Mouse (Mus musculus) ES-E14 (cell line): ENCODE measurements at regions not wholly inside any gene's neighbourhood (a gene's known extent, or its start where the extent isn't known, plus 50 kb on each side); places are given as distances from the start of the nearest gene placed in this dataset.

Experiments used
- DNase-seq: peaks from one replicate; pipeline ENCODE4 v3.0.0-alpha.2; 2013; ENCODE audit warnings: low read depth, low spot score
- H3K27ac ChIP-seq: 2 replicates; pipeline ENCODE4 v1.5.1; 2012; ENCODE audit warnings: low read depth, mild to moderate bottlenecking, low read length, moderate library complexity, mixed read lengths; ENCODE audit not compliant: poor library complexity, insufficient read depth, severe bottlenecking
- H3K36me3 ChIP-seq: 2 replicates; pipeline ENCODE4 v1.6.1; 2012; ENCODE audit warnings: mild to moderate bottlenecking, low read length, moderate library complexity, mixed read lengths; ENCODE audit not compliant: control insufficient read depth, poor library complexity, insufficient read depth, severe bottlenecking
- H3K4me1 ChIP-seq, 2 experiments: fragments of 150-350 bp in 1 of 2; sonication (generic) in 1 of 2; 2 replicates each; pipeline ENCODE4 v1.6.1; 2012; ENCODE audit warnings: low read length in 2 of 2, mild to moderate bottlenecking in 1 of 2, mixed read lengths in 1 of 2; ENCODE audit not compliant: control insufficient read depth in 2 of 2, insufficient read depth in 2 of 2, poor library complexity in 1 of 2
- H3K4me3 ChIP-seq, 2 experiments: fragments of 150-350 bp in 1 of 2; sonication (generic) in 1 of 2; 2 replicates each; pipeline ENCODE4 v1.5.1; 2012; ENCODE audit warnings: low read length in 2 of 2, low read depth in 1 of 2, mild to moderate bottlenecking in 1 of 2, mixed read lengths in 1 of 2; ENCODE audit not compliant: insufficient read depth in 1 of 2, poor library complexity in 1 of 2, severe bottlenecking in 1 of 2
- H3K9ac ChIP-seq: 2 replicates; pipeline ENCODE4 v1.6.1; 2012; ENCODE audit warnings: low read depth, mild to moderate bottlenecking, low read length, mixed read lengths; ENCODE audit not compliant: poor library complexity, insufficient read depth, severe bottlenecking
- H3K9me3 ChIP-seq: fragments of 150-350 bp; sonication (generic); 2 replicates; pipeline ENCODE4 v1.6.1; 2012; ENCODE audit warnings: low read depth, mild to moderate bottlenecking, low read length; ENCODE audit not compliant: control insufficient read depth, insufficient read depth
- CHD2 ChIP-seq: IDR thresholded peaks from 2 replicates; pipeline ENCODE4 v1.6.1; 2014; ENCODE audit warnings: mild to moderate bottlenecking, low read depth, low read length, inconsistent platforms
- HCFC1 ChIP-seq: IDR thresholded peaks from 2 replicates; pipeline ENCODE4 v1.6.1; 2012; ENCODE audit warnings: low read length, inconsistent platforms, borderline replicate concordance; ENCODE audit not compliant: insufficient read depth
- MAFK ChIP-seq: IDR thresholded peaks from 2 replicates; pipeline ENCODE4 v1.6.1; 2014; ENCODE audit warnings: mild to moderate bottlenecking, low read depth, low read length, inconsistent platforms; ENCODE audit not compliant: insufficient read depth
- ZC3H11A ChIP-seq: IDR thresholded peaks from 2 replicates; pipeline ENCODE4 v1.6.1; 2012; ENCODE audit warnings: low read depth, mild to moderate bottlenecking, inconsistent platforms, low read length, borderline replicate concordance
- ZNF384 ChIP-seq: IDR thresholded peaks from 2 replicates; pipeline ENCODE4 v1.6.1; 2012; ENCODE audit warnings: low read depth, low read length, inconsistent platforms
- in situ Hi-C, 2 experiments: fragments of 600-800 bp; cut with MboI; formaldehyde crosslinking; loops; one replicate each; pipeline ENCODE4 v1.15.1; 2025; ENCODE audit warnings: low sequenced_read_pairs in 2 of 2, inconsistent platforms in 1 of 2; ENCODE audit not compliant: unreplicated experiment in 2 of 2

- Histone ChIP-seq H3K4me3 (no peak overlapping the region), H3K27ac (no peak overlapping the region), H3K9me3 (no peaks in the 10 kb centered on the region), H3K36me3 (no peaks in the 10 kb centered on the region), H3K4me1 (no peaks in the 10 kb centered on the region), H3K9ac (no peak overlapping the region)
- in situ Hi-C loops = no loop called here
- TF ChIP-seq CHD2 = no peak
- TF ChIP-seq MAFK = no peak
- no peak for TF ChIP-seq ZC3H11A
- TF ChIP-seq ZNF384 = no peak
- TF ChIP-seq HCFC1 = no peak
- no peak for DNase-seq
Measured at GRCm38 (mm10) chr9:86961663-86962062, 53.7 kb upstream of the Ripply2 start.

GRCm38 (mm10) chr9:86957076-86957475, 58.3 kb upstream of the Ripply2 start:
- no peaks in the 10 kb centered on the region for H3K36me3 ChIP-seq
- no peaks in the 10 kb centered on the region for H3K4me1 ChIP-seq
- no peak for DNase-seq
- in situ Hi-C loops = no loop called here
- H3K9ac ChIP-seq = no peak overlapping the region
- no peaks in the 10 kb centered on the region for H3K9me3 ChIP-seq
- TF ChIP-seq CHD2 (no peak), MAFK (no peak), HCFC1 (no peak), ZC3H11A (no peak), ZNF384 (no peak)
- H3K27ac ChIP-seq = no peak overlapping the region
- no peak overlapping the region for H3K4me3 ChIP-seq

GRCm38 (mm10) chr9:86955720-86956119, 59.6 kb upstream of the Ripply2 start:
- no peak overlapping the region for H3K4me3 ChIP-seq
- no peaks in the 10 kb centered on the region for H3K36me3 ChIP-seq
- DNase-seq = peak; percentile 31
- no peaks in the 10 kb centered on the region for H3K9me3 ChIP-seq
- no peaks in the 10 kb centered on the region for H3K4me1 ChIP-seq
- TF ChIP-seq CHD2 (no peak), ZC3H11A (no peak), ZNF384 (no peak), HCFC1 (no peak), MAFK (no peak)
- H3K9ac ChIP-seq = no peak overlapping the region
- H3K27ac ChIP-seq = no peak overlapping the region
- in situ Hi-C loops = no loop called here

GRCm38 (mm10) chr9:86951958-86952509, 63.3 kb upstream of the Ripply2 start:
- in situ Hi-C loops = no loop called here
- Histone ChIP-seq H3K27ac (no peak overlapping the region), H3K4me1 (no peaks in the 10 kb centered on the region), H3K9ac (no peak overlapping the region), H3K4me3 (no peak overlapping the region), H3K36me3 (no peaks in the 10 kb centered on the region), H3K9me3 (no peaks in the 10 kb centered on the region)
- no peak for TF ChIP-seq ZC3H11A
- TF ChIP-seq HCFC1 = no peak
- no peak for TF ChIP-seq MAFK
- TF ChIP-seq ZNF384 = no peak
- no peak for TF ChIP-seq CHD2
- DNase-seq = no peak

- Histone ChIP-seq H3K4me1 (no peaks in the 10 kb centered on the region), H3K9ac (no peak overlapping the region), H3K4me3 (no peak overlapping the region), H3K27ac (no peak overlapping the region), H3K9me3 (no peaks in the 10 kb centered on the region), H3K36me3 (no peaks in the 10 kb centered on the region)
- in situ Hi-C loops = no loop called here
- no peak for DNase-seq
- no peak for TF ChIP-seq ZC3H11A
- TF ChIP-seq HCFC1 = no peak
Measured at GRCm38 (mm10) chr9:86949885-86950284, 65.5 kb upstream of the Ripply2 start.
